Mouse (Mus musculus): ENCODE measurements around the gene Prkca.
A peak's percentile ranks its signal among the peaks of the same experiment; 100 is the strongest.

Prkca gene

GRCm38 (mm10) chr11:108295373-108295772 lies 48.4 kb downstream of the Prkca start:
- DNase-seq (ENCODE audit: low spot score): peak; percentile 12

GRCm38 (mm10) chr11:108294305-108294813 lies 49.4 kb downstream of the Prkca start:
- DNase-seq (ENCODE audit: low spot score): peak; percentile 6

GRCm38 (mm10) chr11:108293843-108294242 lies 49.9 kb downstream of the Prkca start:
- peak; percentile 23 for DNase-seq (ENCODE audit: low spot score)

- no peak for DNase-seq (ENCODE audit: low spot score)
Observed at GRCm38 (mm10) chr11:108289192-108289591, 54.5 kb downstream of the Prkca start.

GRCm38 (mm10) chr11:108287321-108287720 lies 56.4 kb downstream of the Prkca start:
- no peak for DNase-seq (ENCODE audit: low spot score)

GRCm38 (mm10) chr11:108285046-108285445 lies 58.7 kb downstream of the Prkca start:
- no peak for DNase-seq (ENCODE audit: low spot score)

GRCm38 (mm10) chr11:108282850-108283459 lies 60.8 kb downstream of the Prkca start:
- no peak for DNase-seq (ENCODE audit: low spot score)

GRCm38 (mm10) chr11:108279748-108280373 lies 63.9 kb downstream of the Prkca start:
- no peak for DNase-seq (ENCODE audit: low spot score)

- no peak for DNase-seq (ENCODE audit: low spot score)
Observed at GRCm38 (mm10) chr11:108277096-108277495, 66.6 kb downstream of the Prkca start.

- no peak for DNase-seq (ENCODE audit: low spot score)
Observed at GRCm38 (mm10) chr11:108276148-108276547, 67.6 kb downstream of the Prkca start.

- no peak for DNase-seq (ENCODE audit: low spot score)
Observed at GRCm38 (mm10) chr11:108274046-108274445, 69.7 kb downstream of the Prkca start.

GRCm38 (mm10) chr11:108273415-108273965 lies 70.2 kb downstream of the Prkca start:
- DNase-seq (ENCODE audit: low spot score): no peak

GRCm38 (mm10) chr11:108272601-108273414 lies 70.9 kb downstream of the Prkca start:
- no peak for DNase-seq (ENCODE audit: low spot score)

GRCm38 (mm10) chr11:108271305-108271704 lies 72.4 kb downstream of the Prkca start:
- DNase-seq (ENCODE audit: low spot score): no peak

- no peak for DNase-seq (ENCODE audit: low spot score)
Observed at GRCm38 (mm10) chr11:108269516-108269915, 74.2 kb downstream of the Prkca start.

GRCm38 (mm10) chr11:108268421-108269322 lies 75.1 kb downstream of the Prkca start:
- DNase-seq (ENCODE audit: low spot score): no peak

- no peak for DNase-seq (ENCODE audit: low spot score)
Observed at GRCm38 (mm10) chr11:108267825-108268224, 75.9 kb downstream of the Prkca start.

GRCm38 (mm10) chr11:108267066-108267465 lies 76.7 kb downstream of the Prkca start:
- DNase-seq (ENCODE audit: low spot score): no peak

GRCm38 (mm10) chr11:108263868-108264267 lies 79.9 kb downstream of the Prkca start:
- DNase-seq (ENCODE audit: low spot score): peak; percentile 19

GRCm38 (mm10) chr11:108263406-108263805 lies 80.3 kb downstream of the Prkca start:
- DNase-seq (ENCODE audit: low spot score): no peak

GRCm38 (mm10) chr11:108261751-108262160 lies 82.0 kb downstream of the Prkca start:
- no peak for DNase-seq (ENCODE audit: low spot score)
